Mouse (Mus musculus) macrophage (primary cell): ENCODE results near the gene Tsen2. TPM values are rescaled to one million over a fixed set of nuclear protein-coding genes. Genes with fewer than 3 reads are reported as not detected.

Experiments used
- H3K27ac ChIP-seq: fragments of 350-480 bp; formaldehyde crosslinking; 2 replicates; pipeline ENCODE4 v1.9.0; 2021
- H3K36me3 ChIP-seq: fragments of 350-480 bp; formaldehyde crosslinking; 2 replicates; pipeline ENCODE4 v1.9.0; 2021; ENCODE audit errors: inconsistent target
- H3K4me3 ChIP-seq: fragments of 350-480 bp; formaldehyde crosslinking; 2 replicates; pipeline ENCODE4 v1.9.0; 2021; ENCODE audit errors: inconsistent target
- H3K79me2 ChIP-seq: fragments of 350-480 bp; formaldehyde crosslinking; 2 replicates; pipeline ENCODE4 v1.9.0; 2021; ENCODE audit errors: inconsistent target
- WGBS: methylation state at CpG from one replicate; pipeline ENCODE4 v1.1.7; 2026; ENCODE audit warnings: inconsistent platforms; ENCODE audit not compliant: missing documents; 5-methylcytosine and 5-hydroxymethylcytosine counted together
- polyA plus RNA-seq: library from polyadenylated mRNA; stranded (reverse); fragments of 250-400 nt; gene quantifications from 3 replicates; pipeline ENCODE4 v1.2.4, GENCODE M21; 2018; ENCODE audit warnings: inconsistent platforms

The Tsen2 gene
- polyA plus RNA-seq, 1 experiment from 2014 or later, result 9.0 TPM

GRCm38 (mm10) chr6:115522691-115523146, 21.7 kb upstream of the Tsen2 start:
- Histone ChIP-seq H3K27ac (no peak overlapping the region), H3K79me2 (no peaks in the 10 kb centered on the region), H3K36me3 (no peaks in the 10 kb centered on the region), H3K4me3 (no peak overlapping the region)
- 67% methylated on average over 6 of the region's 6 CpGs for WGBS

GRCm38 (mm10) chr6:115523201-115523600, 21.3 kb upstream of the Tsen2 start:
- H3K79me2 ChIP-seq, result no peaks in the 10 kb centered on the region
- no peak overlapping the region for H3K27ac ChIP-seq
- no peak overlapping the region for H3K4me3 ChIP-seq
- WGBS, result 42% methylated on average over 9 of the region's 9 CpGs
- H3K36me3 ChIP-seq, result no peaks in the 10 kb centered on the region

DNA sequence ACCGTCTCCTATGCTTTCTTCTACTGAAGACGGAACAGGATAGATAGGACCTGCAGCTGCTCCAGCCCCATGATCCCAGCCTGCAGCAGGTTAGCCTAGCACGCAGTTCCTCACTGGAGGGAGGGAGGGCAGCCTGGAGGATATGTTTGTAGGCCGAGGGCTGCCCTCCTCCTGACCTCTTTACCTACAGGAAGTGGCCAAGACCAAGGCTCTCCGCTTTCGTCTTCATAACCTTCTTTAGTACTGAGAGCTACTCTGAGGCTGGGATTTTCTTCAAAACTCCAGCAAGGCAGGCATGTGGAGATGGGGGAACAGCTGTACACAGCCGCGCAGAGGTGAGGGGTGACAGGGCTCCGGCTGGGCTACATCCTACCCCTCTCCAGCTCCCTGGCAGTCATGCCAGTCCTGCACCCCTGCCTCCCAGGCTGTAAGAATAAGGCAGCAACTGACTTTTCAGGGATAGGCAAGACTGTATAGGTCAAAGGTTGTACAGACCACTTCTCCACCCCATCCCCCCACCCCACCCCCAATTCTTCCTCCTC, 19.9 kb upstream of the Tsen2 start:
- H3K36me3 ChIP-seq, result no peaks in the 10 kb centered on the region

DNA sequence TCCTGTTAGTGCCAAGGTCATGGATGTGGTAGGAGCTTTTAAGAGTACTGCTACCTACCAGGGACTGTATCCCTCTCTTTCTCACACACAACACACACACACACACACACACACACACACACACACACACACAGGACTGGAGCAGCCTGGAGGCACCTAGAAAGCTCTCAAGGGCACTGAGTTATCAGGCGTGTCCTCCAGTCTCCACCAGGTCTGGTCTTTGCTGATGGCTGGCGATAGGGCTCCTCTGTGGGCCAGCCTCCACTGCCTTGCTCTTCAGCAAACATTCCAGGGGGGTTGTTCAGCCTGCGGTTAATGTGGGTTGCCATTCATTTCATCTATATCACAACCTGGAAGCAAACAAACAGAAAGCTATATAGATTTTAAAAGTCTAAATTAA, 17.0 kb upstream of the Tsen2 start:
- WGBS, result 100% methylated on average over 3 of the region's 3 CpGs
- Histone ChIP-seq H3K79me2 (no peaks in the 10 kb centered on the region), H3K4me3 (no peak overlapping the region), H3K36me3 (no peaks in the 10 kb centered on the region), H3K27ac (no peak overlapping the region)

More for the DNA sequence above, 19.9 kb upstream of the Tsen2 start:
- WGBS, result 82% methylated on average over 9 of the region's 9 CpGs
- Histone ChIP-seq H3K4me3 (no peak overlapping the region), H3K27ac (no peak overlapping the region), H3K79me2 (no peaks in the 10 kb centered on the region)

GRCm38 (mm10) chr6:115528372-115528771, 16.1 kb upstream of the Tsen2 start:
- H3K36me3 ChIP-seq, result no peaks in the 10 kb centered on the region
- no peak overlapping the region for H3K4me3 ChIP-seq
- H3K79me2 ChIP-seq, result no peaks in the 10 kb centered on the region
- WGBS, result 93% methylated on average over 4 of the region's 4 CpGs
- H3K27ac ChIP-seq, result no peak overlapping the region

DNA sequence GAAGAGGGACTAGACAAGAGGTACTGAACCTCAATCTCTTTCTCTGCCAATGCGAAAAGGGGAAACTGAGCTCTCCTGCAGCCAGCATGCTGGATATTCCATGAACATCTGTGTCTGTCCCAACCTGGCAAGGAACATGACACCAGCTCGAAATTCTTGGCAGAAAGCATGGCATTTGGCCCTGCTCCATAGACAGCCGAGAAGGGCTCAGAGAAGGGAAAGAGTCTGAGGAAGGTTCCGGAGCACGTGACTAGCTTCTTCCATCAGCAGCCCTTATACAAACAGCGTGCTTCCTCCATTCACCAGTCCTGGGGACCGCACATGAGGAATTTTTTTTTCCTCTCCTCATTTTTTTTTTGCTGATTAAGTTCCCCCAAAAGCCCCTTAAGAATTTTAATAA, 9.8 kb upstream of the Tsen2 start:
- no peak overlapping the region for H3K4me3 ChIP-seq
- H3K79me2 ChIP-seq, result no peaks in the 10 kb centered on the region
- H3K27ac ChIP-seq, result no peak overlapping the region
- 78% methylated on average over 7 of the region's 7 CpGs for WGBS
- no peaks in the 10 kb centered on the region for H3K36me3 ChIP-seq

DNA sequence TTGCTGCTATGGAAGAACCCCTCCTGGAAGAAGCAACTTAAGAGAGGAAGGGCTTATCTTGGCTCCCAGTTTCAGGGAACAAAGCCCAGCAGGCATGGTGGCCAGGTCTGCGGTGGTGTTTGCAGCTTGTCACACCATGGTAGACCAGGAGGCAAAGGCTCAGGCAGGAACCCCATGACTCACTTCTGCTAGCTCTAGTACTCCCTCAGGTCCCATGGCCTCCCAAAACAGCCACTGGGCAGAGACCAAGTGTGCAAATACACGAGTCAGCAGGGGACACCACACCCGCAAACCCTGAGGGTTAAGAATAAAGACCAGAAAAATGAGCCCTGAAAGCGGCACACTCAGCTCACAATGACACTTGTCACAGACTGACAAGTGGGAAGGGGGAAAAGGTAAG, 8.3 kb upstream of the Tsen2 start:
- WGBS, result 82% methylated on average over 4 of the region's 4 CpGs
- Histone ChIP-seq H3K27ac (no peak overlapping the region), H3K36me3 (no peaks in the 10 kb centered on the region), H3K4me3 (no peak overlapping the region), H3K79me2 (no peaks in the 10 kb centered on the region)

GRCm38 (mm10) chr6:115538645-115539429, 5.6 kb upstream of the Tsen2 start:
- 18% methylated on average over 24 of the region's 26 CpGs for WGBS
- H3K4me3 ChIP-seq, result no peak overlapping the region
- no peak overlapping the region for H3K27ac ChIP-seq
- no peaks in the 10 kb centered on the region for H3K79me2 ChIP-seq
- no peaks in the 10 kb centered on the region for H3K36me3 ChIP-seq

- Histone ChIP-seq H3K27ac (no peak overlapping the region), H3K4me3 (no peak overlapping the region), H3K36me3 (no peaks in the 10 kb centered on the region), H3K79me2 (no peaks in the 10 kb centered on the region)
- 47% methylated on average over 6 of the region's 6 CpGs for WGBS
Measured at GRCm38 (mm10) chr6:115541676-115542275, 2.7 kb upstream of the Tsen2 start.

DNA sequence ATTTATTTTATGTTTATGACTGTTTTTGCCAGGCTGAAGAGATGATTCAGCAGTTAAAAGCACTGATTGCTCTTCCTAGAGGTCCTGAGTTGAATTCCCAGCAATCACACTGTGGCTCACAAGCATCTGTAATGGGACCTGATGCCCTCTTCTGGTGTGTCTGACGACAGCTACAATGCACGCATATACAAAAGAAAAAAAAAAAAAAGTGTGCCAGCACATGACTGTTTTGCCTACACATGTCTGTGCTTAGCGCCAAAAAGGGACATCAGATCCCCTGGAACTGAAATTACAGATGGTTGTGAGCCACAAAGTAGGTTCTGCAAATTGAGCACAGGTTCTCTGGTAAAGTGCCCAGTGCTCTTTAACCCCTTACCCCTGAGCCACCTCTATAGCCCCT, 2.1 kb upstream of the Tsen2 start:
- no peak overlapping the region for H3K4me3 ChIP-seq
- no peaks in the 10 kb centered on the region for H3K36me3 ChIP-seq
- no peaks in the 10 kb centered on the region for H3K79me2 ChIP-seq
- 62% methylated on average over 3 of the region's 3 CpGs for WGBS
- no peak overlapping the region for H3K27ac ChIP-seq

DNA sequence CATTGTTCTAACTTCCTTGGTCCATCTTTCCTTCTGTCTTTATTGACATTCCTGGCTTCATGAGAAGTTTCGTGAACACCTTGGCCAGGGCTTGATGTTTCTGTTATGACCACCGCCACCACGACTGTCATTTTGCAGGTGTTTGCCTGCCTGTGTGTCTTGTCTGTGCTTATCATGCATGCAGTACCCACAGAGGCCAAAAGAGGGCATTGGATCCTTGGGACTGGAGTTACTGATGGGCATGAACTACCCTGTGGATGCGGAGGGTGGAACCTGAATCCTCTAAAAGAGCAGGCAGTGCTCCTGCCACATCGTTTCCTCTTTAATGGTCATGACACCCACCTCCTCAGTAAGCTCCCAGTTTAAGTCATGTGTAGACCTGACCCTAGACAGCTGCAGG, 1.8 kb downstream of the Tsen2 start:
- peaks cover 10% of the 10 kb centered on the region; the same call in 1 of the 2 replicates for H3K36me3 ChIP-seq
- H3K4me3 ChIP-seq, result no peak overlapping the region
- 84% methylated on average over 5 of the region's 5 CpGs for whole genome bisulfite sequencing
- no peaks in the 10 kb centered on the region for H3K79me2 ChIP-seq
- H3K27ac ChIP-seq, result no peak overlapping the region

DNA sequence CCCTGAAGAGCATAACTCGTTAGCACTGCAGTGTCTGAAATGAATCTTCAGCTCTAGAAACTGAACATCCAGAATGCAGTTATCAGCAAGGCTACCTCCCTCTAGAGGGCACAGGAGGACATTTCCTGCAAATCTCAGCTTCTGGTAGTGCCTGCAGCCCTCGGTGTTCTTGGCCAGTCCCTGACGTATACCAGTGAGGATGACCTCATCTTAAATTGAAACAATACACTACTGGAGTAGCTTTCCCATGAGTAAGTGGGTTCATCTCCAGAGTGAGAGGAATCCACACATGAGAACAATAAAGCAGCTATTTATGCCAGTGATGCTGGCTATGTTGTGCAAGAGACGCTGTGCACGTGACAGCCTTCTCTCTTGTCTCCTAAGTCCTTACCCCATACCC, 11.0 kb downstream of the Tsen2 start:
- no peak overlapping the region for H3K27ac ChIP-seq
- H3K36me3 ChIP-seq, result no peaks in the 10 kb centered on the region
- H3K4me3 ChIP-seq, result no peak overlapping the region
- 66% methylated on average over 5 of the region's 5 CpGs for WGBS
- H3K79me2 ChIP-seq, result no peaks in the 10 kb centered on the region

- Histone ChIP-seq H3K4me3 (no peak overlapping the region), H3K27ac (no peak overlapping the region), H3K79me2 (no peaks in the 10 kb centered on the region), H3K36me3 (no peaks in the 10 kb centered on the region)
- 86% methylated on average over 2 of the region's 2 CpGs for WGBS
Measured at GRCm38 (mm10) chr6:115558176-115558575, 13.7 kb downstream of the Tsen2 start.

DNA sequence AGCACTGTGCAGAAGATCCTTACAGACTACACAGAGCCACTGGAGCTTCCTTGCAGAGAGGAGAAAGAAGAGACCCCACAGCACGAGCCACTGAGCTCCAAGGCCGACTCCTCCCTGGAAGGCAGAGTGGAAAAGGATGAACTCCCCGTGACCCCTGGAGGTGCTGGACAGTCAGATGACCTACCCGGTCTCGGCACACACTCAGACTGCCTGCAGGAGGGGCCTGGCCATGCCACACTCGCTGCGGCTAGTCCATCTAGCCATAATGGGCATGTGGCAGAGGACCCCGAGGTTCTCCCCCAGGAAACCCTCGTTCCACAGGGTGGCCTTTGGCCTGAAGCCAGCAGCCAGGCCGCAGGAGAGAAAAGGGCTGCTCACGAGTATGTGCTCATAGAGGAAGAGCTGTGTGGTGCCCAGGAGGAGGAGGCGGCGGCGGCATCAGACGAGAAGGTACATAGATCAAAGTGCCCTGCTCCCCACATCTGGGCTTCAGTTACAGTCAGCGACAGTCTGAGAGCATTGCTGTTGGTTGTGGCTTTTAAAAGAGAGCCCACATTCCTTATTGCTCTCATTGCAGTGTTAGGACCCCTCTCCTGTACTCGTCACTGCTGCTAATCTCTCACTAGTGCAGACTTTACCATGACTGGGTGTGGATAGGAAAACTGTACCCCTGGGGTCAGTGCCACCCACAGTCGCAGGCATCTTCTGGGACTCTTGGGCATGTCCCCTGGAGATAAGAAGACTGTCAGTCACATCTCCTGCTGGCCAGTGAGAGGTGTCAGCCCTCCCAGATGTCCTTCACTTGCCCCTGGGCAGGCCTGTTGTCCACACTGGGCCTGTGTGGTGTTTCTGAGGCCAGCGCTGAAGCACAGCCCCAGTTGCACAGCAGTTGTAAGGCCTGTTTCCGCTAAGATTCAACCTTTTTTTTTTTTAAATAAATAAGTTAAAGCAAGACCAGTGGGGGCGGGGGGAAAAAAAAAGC, 15.5 kb downstream of the Tsen2 start:
- WGBS, result 91% methylated on average over 20 of the region's 21 CpGs
- no peaks in the 10 kb centered on the region for H3K79me2 ChIP-seq
- H3K27ac ChIP-seq, result no peak overlapping the region

More for the DNA sequence above, 15.5 kb downstream of the Tsen2 start:
- H3K36me3 ChIP-seq, result no peaks in the 10 kb centered on the region
- no peak overlapping the region for H3K4me3 ChIP-seq
